Mouse (Mus musculus) spleen, embryonic (tissue): ENCODE data around the gene Col25a1.

Experiments used
- CTCF ChIA-PET: fragments of 350-600 bp; sonication (Branson Sonifier 250); formaldehyde crosslinking; loops from one replicate; lab custom pipeline; 2022; lab: Charles Lee

Gene Col25a1

DNA sequence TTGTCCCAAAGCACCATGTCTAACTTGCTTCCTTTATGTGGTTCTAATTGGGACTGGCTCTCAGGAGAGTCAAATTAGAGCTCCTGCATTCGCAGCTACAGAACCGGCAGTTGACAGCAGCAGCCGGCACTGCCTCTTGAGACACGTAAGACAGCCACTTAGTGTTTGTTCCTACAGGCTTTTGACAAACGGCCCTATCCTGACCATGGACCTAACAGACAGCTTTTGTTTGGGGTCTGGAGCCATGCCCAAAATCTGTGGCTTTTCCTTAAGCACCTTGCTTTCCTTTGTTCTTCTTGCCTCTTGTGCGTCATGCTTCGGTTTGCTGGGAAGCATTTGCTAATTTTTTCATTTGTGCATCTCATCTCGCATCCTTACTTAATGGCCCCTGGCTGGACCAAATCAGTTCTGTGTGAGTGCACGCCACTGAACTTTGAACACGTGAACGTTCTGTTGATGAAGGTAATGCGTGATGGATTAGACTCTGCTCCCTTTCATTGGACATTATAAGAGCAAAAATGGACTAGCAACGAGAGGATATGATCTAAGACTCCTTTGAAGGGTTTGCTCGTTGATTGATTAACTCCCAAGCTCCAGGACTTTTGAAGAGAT, 179.5 kb downstream of the Col25a1 start:
- CTCF ChIA-PET = no interaction called here

- CTCF ChIA-PET = no interaction called here
These were observed 181.9 kb downstream of the Col25a1 start for GRCm38 (mm10) chr3:130313246-130313645.

- CTCF ChIA-PET = no interaction called here
These were observed 196.0 kb downstream of the Col25a1 start for GRCm38 (mm10) chr3:130327039-130328015.

DNA sequence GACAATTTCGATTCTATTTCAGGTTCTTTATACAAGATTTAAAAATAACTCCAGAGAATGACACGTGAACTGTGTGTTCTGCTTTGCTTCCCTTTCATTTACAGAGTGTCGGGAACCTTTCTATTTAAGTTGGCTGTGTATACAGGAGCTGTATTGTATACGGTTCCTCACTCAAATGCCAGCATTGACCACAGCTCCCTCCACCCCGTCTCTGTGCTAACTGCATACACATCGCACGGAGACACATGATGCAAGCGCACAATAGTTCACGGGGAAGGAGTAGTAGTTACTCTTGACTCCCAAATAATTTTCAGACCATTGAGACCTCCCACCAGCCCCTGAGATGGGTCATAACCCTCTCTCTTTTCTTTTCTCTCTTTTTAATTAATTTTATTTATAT, 197.6 kb downstream of the Col25a1 start:
- CTCF ChIA-PET = no interaction called here

DNA sequence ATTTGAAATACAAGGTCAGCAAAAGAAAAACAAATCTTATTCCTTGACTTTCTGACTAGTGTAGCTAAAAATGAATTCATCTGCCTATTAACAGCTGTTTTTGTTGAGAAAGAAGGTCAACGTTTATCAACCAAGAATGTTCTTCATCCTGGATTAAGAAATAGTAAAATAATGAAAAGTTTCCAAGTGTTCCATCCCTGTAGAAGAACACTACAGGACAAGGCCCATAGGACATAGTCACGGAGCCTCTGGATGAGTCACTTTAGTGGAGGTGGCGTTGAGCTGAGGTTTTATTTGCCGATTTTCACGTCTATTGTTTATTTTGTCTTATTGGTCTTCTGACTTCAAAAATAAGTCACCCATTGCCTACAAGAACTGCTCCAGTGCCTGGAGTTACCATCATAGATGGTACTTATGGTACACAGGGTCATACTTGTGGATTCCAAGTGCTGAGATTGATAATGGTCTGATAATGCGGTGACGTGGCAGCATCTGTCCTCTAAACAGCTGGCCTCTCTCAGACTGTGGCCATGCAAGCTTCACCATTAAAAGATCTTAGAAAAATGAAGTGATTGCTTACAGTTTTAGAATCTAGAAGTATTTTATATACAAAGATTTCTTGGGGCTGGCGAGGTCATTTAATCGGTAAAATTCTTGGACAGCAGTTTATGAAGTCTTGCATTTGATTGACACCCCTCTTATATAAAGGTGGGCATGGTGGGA, 198.7 kb downstream of the Col25a1 start:
- CTCF ChIA-PET = no interaction called here

GRCm38 (mm10) chr3:130330556-130330950, 199.3 kb downstream of the Col25a1 start:
- CTCF ChIA-PET = no interaction called here

DNA sequence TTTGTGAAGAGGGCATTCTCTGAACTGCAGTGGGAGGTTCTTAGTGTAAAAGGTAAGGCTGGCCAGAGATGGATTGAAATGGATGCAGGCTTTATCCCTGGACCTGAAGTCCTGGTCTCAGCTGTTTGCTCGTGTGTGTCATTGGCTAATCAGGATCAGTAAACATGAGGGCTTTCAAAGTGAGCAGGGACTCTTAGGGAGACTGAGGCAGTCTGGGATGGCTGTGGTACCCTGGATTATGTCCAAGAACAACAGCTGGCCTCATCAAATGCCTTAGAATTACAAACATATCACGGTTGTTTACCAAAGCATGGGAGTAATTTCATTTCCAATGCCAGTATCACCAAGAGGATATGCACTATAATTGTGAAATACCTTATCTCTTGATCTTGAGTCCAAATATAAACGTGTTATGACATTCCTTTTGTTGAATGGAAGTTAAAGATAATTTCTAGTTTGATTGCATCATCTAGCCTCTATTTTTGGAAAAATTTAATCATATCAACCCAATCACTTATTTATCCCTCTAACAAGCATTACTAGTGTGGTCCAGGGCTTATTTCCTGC, 201.1 kb downstream of the Col25a1 start:
- CTCF ChIA-PET = no interaction called here

- CTCF ChIA-PET = no interaction called here
These were observed 206.6 kb downstream of the Col25a1 start for GRCm38 (mm10) chr3:130337857-130338256.

- CTCF ChIA-PET = no interaction called here
These were observed 207.1 kb downstream of the Col25a1 start for GRCm38 (mm10) chr3:130338371-130338770.

GRCm38 (mm10) chr3:130350161-130350560, 218.9 kb downstream of the Col25a1 start:
- CTCF ChIA-PET = no interaction called here

DNA sequence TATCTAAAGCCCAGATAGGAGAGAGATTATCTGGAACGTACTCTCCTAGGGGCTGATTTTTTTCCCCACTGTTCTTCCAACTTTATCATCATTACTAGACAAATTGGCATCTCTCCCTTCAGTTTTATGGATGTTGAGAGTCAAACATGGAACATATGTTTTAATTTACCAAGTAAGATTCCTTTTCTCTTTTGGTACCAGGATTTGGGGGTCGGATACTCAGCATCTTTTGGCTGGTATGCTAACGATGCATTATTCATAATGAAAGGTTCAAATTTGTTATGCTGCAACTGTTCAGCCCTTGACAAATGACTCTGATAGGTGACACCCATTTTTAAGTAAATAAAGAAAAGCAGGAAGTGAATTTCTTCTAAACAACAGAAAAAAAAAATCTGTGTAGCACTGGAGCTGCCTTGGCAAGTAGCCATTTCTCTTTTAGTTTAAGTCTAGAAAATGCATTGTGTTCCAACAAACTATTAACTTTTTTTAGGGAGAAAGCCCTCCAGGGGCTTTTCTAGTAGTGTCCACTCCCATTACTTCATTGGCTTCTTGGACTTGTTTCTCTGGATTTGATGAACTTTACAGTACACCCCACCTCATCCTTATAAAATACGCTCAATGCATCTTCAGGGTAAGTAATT, 223.2 kb downstream of the Col25a1 start:
- CTCF ChIA-PET = no interaction called here

GRCm38 (mm10) chr3:130356575-130357173, 225.4 kb downstream of the Col25a1 start:
- CTCF ChIA-PET = no interaction called here

- CTCF ChIA-PET = no interaction called here
These were observed 229.5 kb downstream of the Col25a1 start for GRCm38 (mm10) chr3:130360813-130361212.

DNA sequence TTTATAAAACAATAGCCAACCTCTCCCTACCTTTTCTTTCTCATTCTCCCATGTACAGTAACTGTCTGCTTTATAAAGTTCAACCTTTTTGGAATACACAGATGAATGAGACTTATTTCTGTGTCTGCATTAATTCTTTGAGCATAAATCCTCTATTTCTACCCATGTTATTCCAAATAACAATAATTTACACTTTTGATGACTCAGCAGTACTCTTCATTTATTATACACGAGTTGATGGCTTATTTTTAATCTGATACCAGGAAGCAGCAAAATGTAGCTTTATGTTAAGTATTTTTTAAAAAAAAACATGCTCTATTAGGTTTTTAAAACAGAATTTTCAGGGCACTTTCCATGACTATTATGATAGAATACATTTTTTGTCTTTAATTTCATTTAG, 230.6 kb downstream of the Col25a1 start:
- CTCF ChIA-PET = no interaction called here

DNA sequence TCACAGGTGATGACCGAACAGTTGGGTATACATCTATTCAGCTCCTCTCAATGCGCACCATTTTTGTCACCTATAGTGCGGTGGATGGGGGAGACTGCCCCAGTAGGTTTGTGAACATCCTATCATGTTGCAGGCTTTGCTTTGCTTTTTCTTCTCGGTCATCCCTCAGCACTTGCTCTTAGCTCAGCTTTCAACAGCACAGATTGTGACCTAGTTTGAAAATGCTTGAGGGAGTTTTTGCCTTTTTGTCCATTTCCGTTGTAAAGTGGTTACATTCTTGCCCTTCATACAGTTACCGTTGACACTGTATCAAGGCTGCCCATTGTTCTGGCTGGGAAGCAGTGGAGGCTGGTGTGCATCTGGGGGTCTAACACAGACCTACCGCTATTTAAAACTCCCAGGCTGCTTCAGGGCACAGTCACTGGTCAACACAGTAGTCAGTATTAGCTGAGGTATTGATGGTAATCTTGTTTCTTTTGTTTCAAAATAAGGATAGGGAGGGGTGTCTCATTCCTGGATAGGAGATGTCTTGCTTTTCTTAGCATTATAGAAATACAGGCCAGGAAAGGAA, 231.6 kb downstream of the Col25a1 start:
- CTCF ChIA-PET = no interaction called here

GRCm38 (mm10) chr3:130366917-130367610, 235.8 kb downstream of the Col25a1 start:
- CTCF ChIA-PET = no interaction called here

- CTCF ChIA-PET = no interaction called here
These were observed 237.1 kb downstream of the Col25a1 start for GRCm38 (mm10) chr3:130368352-130368751.

DNA sequence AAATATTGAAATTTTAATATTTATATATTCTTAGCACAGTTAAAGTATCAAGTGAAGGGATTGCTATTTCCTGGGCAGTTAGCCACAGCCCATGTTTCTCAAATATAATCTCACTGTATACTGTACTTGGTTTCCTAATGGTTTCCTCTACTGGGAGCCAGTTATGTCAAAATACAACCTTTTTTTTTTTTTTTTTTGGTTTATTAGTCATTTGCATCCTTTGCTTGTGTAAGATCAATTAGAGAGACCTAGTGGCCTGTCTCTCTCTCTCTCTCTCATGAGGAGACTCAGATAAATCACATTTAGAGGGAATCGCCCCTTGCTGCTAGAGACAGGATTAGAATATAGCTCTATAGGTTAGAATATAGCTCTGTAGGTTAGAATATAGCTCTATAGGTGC, 237.8 kb downstream of the Col25a1 start:
- CTCF ChIA-PET = no interaction called here

- CTCF ChIA-PET = no interaction called here
These were observed 238.9 kb downstream of the Col25a1 start for GRCm38 (mm10) chr3:130370167-130370566.

GRCm38 (mm10) chr3:130373145-130373544, 241.8 kb downstream of the Col25a1 start:
- CTCF ChIA-PET = no interaction called here
